Mouse (Mus musculus): ENCODE measurements around the gene Med16. TPM values are rescaled to one million over a fixed set of nuclear protein-coding genes. Genes with fewer than 3 reads are reported as not detected.
A peak's percentile ranks its signal among the peaks of the same experiment; 100 is the strongest.

The Med16 gene
- polyA plus RNA-seq, 1 experiment from 2014 or later, result 56.6 TPM

DNA sequence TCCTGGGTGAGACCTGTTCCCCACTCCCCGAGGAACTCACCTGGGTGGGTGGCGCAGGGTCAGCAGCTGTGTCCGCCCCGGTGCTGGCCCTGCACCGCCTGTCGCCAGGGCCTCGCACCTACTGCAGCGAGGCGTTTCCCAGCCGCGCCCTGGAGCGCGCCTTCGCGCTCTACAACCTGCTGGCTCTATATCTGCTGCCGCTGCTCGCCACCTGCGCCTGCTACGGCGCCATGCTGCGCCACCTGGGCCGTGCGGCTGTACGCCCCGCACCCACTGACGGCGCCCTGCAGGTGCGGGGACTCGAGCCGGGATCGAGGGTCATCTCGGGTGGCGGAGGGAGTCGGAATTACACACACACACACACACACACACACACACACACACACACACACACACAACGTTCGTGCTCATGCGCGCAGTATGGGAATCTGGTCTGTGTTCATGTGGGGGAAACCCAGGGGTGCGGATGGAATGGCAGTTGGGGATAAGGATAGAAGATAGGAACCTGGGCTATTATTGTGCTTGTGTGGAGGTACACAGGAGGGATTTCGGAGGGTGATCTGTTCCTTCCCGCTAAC lies 12.3 kb upstream of the Med16 start, which contains the start of gene R3hdm4:
Gene R3hdm4 (minus strand): TSS at position 251 of the 578 bp plus-strand sequence.
- Histone ChIP-seq H3K4me3 (ENCODE audit: low read depth, low read length) (peak within 1 kb of the TSS; percentile 36), H3K36me3 (ENCODE audit: control insufficient read depth, insufficient read depth, low read length) (no peaks in the 10 kb centered on the region), H3K9ac (ENCODE audit: low read depth, low read length) (peak within 1 kb of the TSS; percentile 55), H3K4me2 (ENCODE audit: low read length) (peak within 1 kb of the TSS; percentile 65), H3K27ac (ENCODE audit: low read length) (no peak within 1 kb of the TSS), H3K27me3 (ENCODE audit: control insufficient read depth, insufficient read depth, low read depth, low read length) (peaks cover 60% of the 10 kb centered on the region), H3K4me1 (ENCODE audit: control insufficient read depth, insufficient read depth, low read length) (peaks cover 33% of the 10 kb centered on the region), H3K9me3 (replicated peaks; ENCODE audit: control insufficient read depth, low read length, poor library complexity, severe bottlenecking) (no peaks in the 10 kb centered on the region)
- ATAC-seq, result no peak
- 5% methylated on average over 41 of the region's 41 CpGs for WGBS

DNA sequence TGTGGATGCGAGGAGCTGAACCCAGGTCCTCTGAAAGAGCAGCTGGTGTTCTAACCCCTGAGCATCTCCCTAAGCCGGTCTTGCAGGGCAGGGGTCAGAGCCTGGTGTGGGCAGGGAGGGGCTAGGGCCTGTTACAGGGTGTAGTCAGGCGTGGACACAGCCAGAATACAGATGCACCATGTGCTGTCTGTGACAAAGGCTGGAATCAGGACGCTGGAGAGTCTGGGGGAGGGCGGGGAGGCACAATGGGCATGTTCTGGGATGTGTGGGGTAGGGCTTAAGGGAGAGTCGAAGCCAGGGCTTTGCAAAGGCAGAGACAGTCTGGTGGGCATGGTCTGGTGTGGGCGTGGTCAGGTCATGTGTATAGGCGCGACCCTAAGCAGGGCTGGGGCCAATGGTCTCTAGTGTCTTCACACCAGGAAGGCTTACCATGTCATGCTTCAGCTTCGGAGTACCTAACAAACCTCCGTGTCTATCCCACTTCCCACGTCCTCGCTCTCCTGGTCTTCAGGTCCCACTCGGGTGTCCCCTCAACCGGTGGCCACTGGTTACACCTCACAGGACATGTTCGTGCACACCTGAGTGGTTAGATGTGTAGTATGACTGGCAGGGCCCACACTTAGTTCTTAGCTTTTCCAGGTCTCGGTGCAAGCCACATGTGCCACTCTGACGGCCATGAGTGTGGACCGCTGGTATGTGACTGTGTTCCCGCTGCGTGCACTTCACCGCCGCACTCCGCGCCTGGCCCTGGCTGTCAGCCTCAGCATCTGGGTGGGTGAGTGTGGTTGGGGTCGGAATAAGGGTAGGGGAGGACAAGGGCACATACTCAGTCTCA lies 11.6 kb upstream of the Med16 start:
- Histone ChIP-seq H3K27me3 (ENCODE audit: control insufficient read depth, insufficient read depth, low read depth, low read length) (peaks cover 60% of the 10 kb centered on the region), H3K4me2 (ENCODE audit: low read length) (peak overlapping the region; percentile 65)
- ATAC-seq, result no peak

DNA sequence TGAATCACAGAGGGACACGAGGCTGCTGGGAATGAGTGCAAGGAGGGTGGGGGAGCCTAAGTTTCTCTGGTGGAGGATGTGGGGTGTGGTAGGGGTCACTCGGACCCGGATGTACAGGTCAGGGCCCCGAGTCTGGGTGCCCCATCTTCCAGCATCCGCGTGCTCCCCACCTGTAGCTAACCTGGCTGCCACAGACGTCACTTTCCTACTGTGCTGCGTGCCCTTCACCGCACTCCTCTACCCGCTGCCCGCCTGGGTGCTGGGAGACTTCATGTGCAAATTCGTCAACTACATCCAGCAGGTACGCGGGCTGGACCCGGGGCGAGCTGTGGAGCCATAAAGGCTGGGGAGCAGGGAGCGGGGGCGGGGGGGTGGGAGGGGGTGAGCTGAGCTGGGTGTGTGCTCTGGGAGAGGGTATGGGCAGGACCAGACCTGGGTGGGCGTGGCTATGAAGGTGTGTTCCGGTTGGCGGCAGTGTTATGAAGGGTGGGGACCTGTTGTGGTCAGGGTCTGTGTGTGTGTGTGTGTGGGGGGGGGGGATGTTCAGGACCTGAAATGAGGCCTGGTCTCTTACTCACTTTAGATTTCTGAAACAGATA lies 10.6 kb upstream of the Med16 start:
- WGBS, result 3% methylated on average over 20 of the region's 21 CpGs
- Histone ChIP-seq H3K4me3 (ENCODE audit: low read depth, low read length) (no peak overlapping the region), H3K4me1 (ENCODE audit: control insufficient read depth, insufficient read depth, low read length) (peaks cover 40% of the 10 kb centered on the region), H3K36me3 (ENCODE audit: control insufficient read depth, insufficient read depth, low read length) (no peaks in the 10 kb centered on the region), H3K9me3 (replicated peaks; ENCODE audit: control insufficient read depth, low read length, poor library complexity, severe bottlenecking) (no peaks in the 10 kb centered on the region), H3K27ac (ENCODE audit: low read length) (no peak overlapping the region), H3K4me2 (ENCODE audit: low read length) (no peak overlapping the region; the same call in 1 of the 2 replicates), H3K27me3 (ENCODE audit: control insufficient read depth, insufficient read depth, low read depth, low read length) (peaks cover 60% of the 10 kb centered on the region), H3K9ac (ENCODE audit: low read depth, low read length) (no peak overlapping the region)
- no peak for ATAC-seq

More for the DNA sequence above, 11.6 kb upstream of the Med16 start:
- no peaks in the 10 kb centered on the region for H3K36me3 ChIP-seq (ENCODE audit: control insufficient read depth, insufficient read depth, low read length)
- peaks cover 34% of the 10 kb centered on the region for H3K4me1 ChIP-seq (ENCODE audit: control insufficient read depth, insufficient read depth, low read length)
- peak overlapping the region; percentile 55; the same call in 1 of the 2 replicates for H3K9ac ChIP-seq (ENCODE audit: low read depth, low read length)
- H3K4me3 ChIP-seq (ENCODE audit: low read depth, low read length), result peak overlapping the region; percentile 36
- WGBS, result 15% methylated on average over 26 of the region's 26 CpGs
- H3K9me3 ChIP-seq (replicated peaks; ENCODE audit: control insufficient read depth, low read length, poor library complexity, severe bottlenecking), result no peaks in the 10 kb centered on the region
- H3K27ac ChIP-seq (ENCODE audit: low read length), result no peak overlapping the region

DNA sequence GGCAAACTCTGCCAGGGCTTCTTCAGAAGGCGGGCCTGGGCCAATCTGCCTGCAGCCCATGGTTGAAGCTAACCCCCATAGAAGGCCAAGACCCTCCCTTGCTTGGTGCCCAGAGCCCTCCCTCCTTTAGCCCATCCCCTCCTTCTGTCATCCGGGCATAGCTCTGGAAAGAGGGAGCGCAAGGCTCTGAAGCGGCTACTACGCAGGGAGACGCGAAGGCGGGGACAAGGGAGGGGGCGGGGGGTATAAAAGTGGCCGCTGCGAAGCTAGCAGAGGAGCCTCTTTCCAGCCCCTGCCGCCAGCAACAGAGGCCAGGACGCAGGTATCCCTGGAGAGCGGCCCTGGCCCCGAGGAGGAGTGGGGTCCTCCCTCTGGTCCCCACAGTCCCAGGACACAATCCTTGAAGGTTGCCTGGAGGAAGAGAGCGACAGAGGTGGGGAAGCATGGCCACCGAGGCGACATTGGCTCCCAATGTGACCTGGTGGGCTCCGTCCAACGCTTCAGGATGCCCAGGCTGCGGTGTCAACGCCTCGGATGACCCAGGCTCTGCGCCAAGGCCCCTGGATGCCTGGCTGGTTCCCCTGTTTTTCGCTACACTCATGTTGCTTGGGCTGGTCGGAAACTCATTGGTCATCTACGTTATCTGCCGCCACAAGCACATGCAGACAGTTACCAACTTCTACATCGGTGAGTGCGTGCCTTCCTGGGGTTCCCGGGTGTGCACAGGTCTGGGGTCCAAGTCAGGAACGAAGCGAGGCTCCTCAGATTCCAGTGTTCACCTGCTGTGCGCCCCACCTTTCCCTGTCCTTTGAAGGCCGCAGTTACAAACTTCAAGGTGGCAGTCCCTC lies 9.7 kb upstream of the Med16 start:
- H3K4me3 ChIP-seq (ENCODE audit: low read depth, low read length), result no peak overlapping the region
- no peak overlapping the region for H3K27ac ChIP-seq (ENCODE audit: low read length)
- H3K4me1 ChIP-seq (ENCODE audit: control insufficient read depth, insufficient read depth, low read length), result peaks cover 44% of the 10 kb centered on the region
- no peaks in the 10 kb centered on the region for H3K36me3 ChIP-seq (ENCODE audit: control insufficient read depth, insufficient read depth, low read length)
- H3K27me3 ChIP-seq (ENCODE audit: control insufficient read depth, insufficient read depth, low read depth, low read length), result peaks cover 59% of the 10 kb centered on the region
- H3K9me3 ChIP-seq (replicated peaks; ENCODE audit: control insufficient read depth, low read length, poor library complexity, severe bottlenecking), result no peaks in the 10 kb centered on the region
- ATAC-seq, result no peak
- H3K4me2 ChIP-seq (ENCODE audit: low read length), result peak overlapping the region; percentile 2; the same call in 1 of the 2 replicates
- WGBS, result 5% methylated on average over 35 of the region's 35 CpGs
- H3K9ac ChIP-seq (ENCODE audit: low read depth, low read length), result no peak overlapping the region

DNA sequence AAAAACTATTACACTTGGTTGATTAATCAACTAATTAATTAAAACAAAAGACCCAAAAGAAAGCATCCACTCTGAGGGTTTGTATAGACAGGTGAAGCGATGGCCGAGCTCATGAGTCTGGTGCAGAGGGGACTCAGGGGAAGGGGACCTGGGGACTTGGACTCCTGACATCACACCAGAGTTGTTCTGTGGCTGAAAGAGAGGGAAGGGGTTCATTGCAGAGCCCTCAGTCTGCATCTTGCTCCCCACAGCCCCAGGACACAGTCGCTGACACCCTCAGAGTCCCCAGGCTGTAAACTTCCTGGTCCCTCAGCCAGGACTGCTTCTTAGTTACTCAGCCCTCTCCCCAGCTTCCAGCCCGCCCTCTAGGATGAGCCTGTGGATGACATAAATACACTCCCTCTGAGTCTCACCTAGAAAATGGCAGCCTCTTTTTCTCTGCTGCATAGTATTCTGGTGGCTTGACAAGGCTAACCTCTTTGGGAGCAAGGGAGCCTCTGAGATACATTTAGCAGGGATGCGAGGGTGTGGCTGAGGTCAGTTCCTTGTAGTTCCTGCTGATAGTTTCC lies 8.9 kb upstream of the Med16 start:
- 64% methylated on average over 5 of the region's 5 CpGs for WGBS
- Histone ChIP-seq H3K27me3 (ENCODE audit: control insufficient read depth, insufficient read depth, low read depth, low read length) (peaks cover 51% of the 10 kb centered on the region), H3K27ac (ENCODE audit: low read length) (no peak overlapping the region), H3K9me3 (replicated peaks; ENCODE audit: control insufficient read depth, low read length, poor library complexity, severe bottlenecking) (no peaks in the 10 kb centered on the region), H3K9ac (ENCODE audit: low read depth, low read length) (peak overlapping the region; percentile 95; the same call in 1 of the 2 replicates), H3K4me1 (ENCODE audit: control insufficient read depth, insufficient read depth, low read length) (peaks cover 44% of the 10 kb centered on the region), H3K4me2 (ENCODE audit: low read length) (peak overlapping the region; percentile 99), H3K36me3 (ENCODE audit: control insufficient read depth, insufficient read depth, low read length) (no peaks in the 10 kb centered on the region; the same call in 1 of the 2 replicates), H3K4me3 (ENCODE audit: low read depth, low read length) (peak overlapping the region; percentile 62)
- no peak for ATAC-seq

DNA sequence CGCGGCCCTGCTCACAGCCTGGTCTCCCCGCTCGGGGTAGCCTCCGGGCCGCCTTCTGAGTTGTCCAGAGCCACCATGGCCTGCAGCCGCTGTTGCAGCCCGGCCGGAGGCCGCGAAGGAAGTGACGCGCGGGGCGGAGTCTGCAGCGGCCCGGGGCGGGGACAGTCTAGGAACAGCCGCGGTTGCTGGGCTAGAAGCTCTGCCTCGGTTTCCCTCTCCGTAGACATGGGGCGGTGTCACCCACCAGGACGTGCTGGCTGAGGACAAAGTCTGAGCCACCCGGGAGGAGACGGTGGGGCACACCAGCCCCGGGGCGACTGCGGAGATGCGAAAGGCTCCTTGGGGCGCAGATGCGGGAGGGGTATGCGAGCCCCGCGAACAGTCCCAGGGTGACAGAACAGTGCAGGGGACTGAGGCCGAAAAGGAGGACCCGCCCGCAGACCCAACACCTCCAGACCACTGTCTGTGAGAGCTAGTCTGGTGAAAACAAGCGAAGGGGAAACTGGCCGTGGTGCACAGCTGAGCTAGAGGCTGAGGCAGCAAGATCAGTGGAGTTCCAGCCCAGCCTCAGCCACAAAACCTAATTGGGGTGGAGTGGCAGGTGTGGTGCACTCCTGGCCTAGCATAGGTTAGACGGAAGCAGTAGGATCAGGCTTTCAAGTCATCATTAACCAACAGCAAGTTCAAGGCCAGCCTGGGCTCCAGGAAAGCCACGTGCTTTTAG lies 8.2 kb upstream of the Med16 start, which contains the start of gene Kiss1r:
Gene Kiss1r (plus strand): TSS at position 164 of the 724 bp plus-strand sequence.
- peak; percentile 81 for ATAC-seq
- Histone ChIP-seq H3K36me3 (ENCODE audit: control insufficient read depth, insufficient read depth, low read length) (peaks cover 4% of the 10 kb centered on the region; the same call in 1 of the 2 replicates), H3K9ac (ENCODE audit: low read depth, low read length) (peak within 1 kb of the TSS; percentile 95), H3K27me3 (ENCODE audit: control insufficient read depth, insufficient read depth, low read depth, low read length) (peaks cover 44% of the 10 kb centered on the region), H3K9me3 (replicated peaks; ENCODE audit: control insufficient read depth, low read length, poor library complexity, severe bottlenecking) (no peaks in the 10 kb centered on the region), H3K4me2 (ENCODE audit: low read length) (peak within 1 kb of the TSS; percentile 99), H3K4me1 (ENCODE audit: control insufficient read depth, insufficient read depth, low read length) (peaks cover 44% of the 10 kb centered on the region), H3K27ac (ENCODE audit: low read length) (peak within 1 kb of the TSS; percentile 79), H3K4me3 (ENCODE audit: low read depth, low read length) (peak within 1 kb of the TSS; percentile 62)
- 2% methylated on average over 41 of the region's 42 CpGs for WGBS

DNA sequence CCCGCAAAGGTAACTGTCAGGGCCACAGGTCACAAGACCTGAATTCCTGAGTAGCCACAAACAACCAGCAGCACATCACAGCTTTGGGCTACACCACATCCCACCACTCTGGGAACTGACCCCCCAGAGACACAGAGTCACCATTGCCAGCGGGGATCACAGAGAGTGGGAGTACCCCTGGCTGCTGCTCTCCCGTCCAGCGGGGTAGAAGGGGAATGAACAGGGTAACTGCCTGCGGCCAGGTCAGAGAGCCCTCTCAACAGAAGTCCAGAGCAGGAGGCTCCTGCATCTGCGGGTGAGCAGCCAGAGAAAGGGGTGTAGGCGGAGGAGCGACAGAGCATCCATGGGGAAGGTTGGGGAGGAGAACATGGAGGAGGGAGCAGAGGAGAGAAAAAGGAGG lies 7.4 kb upstream of the Med16 start:
- H3K4me1 ChIP-seq (ENCODE audit: control insufficient read depth, insufficient read depth, low read length), result peaks cover 39% of the 10 kb centered on the region

More for the DNA sequence above, 7.4 kb upstream of the Med16 start:
- H3K27me3 ChIP-seq (ENCODE audit: control insufficient read depth, insufficient read depth, low read depth, low read length), result peaks cover 36% of the 10 kb centered on the region
- H3K4me2 ChIP-seq (ENCODE audit: low read length), result peak overlapping the region; percentile 99
- 7% methylated on average over 8 of the region's 8 CpGs for WGBS
- no peak for ATAC-seq
- H3K4me3 ChIP-seq (ENCODE audit: low read depth, low read length), result peak overlapping the region; percentile 62
- no peaks in the 10 kb centered on the region for H3K9me3 ChIP-seq (replicated peaks; ENCODE audit: control insufficient read depth, low read length, poor library complexity, severe bottlenecking)
- H3K27ac ChIP-seq (ENCODE audit: low read length), result peak overlapping the region; percentile 79
- peak overlapping the region; percentile 95 for H3K9ac ChIP-seq (ENCODE audit: low read depth, low read length)
- peaks cover 8% of the 10 kb centered on the region; the same call in 1 of the 2 replicates for H3K36me3 ChIP-seq (ENCODE audit: control insufficient read depth, insufficient read depth, low read length)
